Mouse (Mus musculus): ENCODE data around the gene Scn8a. TPM values are rescaled to one million over a fixed set of nuclear protein-coding genes. Genes with fewer than 3 reads are reported as not detected.

Scn8a gene
- polyA plus RNA-seq, 1 experiment from 2014 or later = 23.0 TPM

- Histone ChIP-seq H3K27ac (ENCODE audit: low read length) (no peak overlapping the region), H3K27me3 (replicated peaks; ENCODE audit: control insufficient read depth, insufficient read depth, low read length) (peaks cover 15% of the 10 kb centered on the region), H3K4me2 (ENCODE audit: low read length) (no peak overlapping the region), H3K9me3 (ENCODE audit: control insufficient read depth, low read length) (no peaks in the 10 kb centered on the region), H3K4me1 (replicated peaks; ENCODE audit: control insufficient read depth, insufficient read depth, low read length) (peaks cover 29% of the 10 kb centered on the region), H3K4me3 (replicated peaks; ENCODE audit: low read length) (no peak overlapping the region), H3K36me3 (ENCODE audit: control insufficient read depth, insufficient read depth) (no peaks in the 10 kb centered on the region), H3K9ac (replicated peaks; ENCODE audit: low read depth, low read length) (no peak overlapping the region)
- no peak for ATAC-seq
- 79% methylated on average over 7 of the region's 7 CpGs for WGBS
Measured at GRCm38 (mm10) chr15:101081035-101081548, 211.4 kb downstream of the Scn8a start.

GRCm38 (mm10) chr15:101082236-101082635 is 212.6 kb downstream of the Scn8a start:
- H3K4me1 ChIP-seq (replicated peaks; ENCODE audit: control insufficient read depth, insufficient read depth, low read length) = peaks cover 18% of the 10 kb centered on the region
- no peak overlapping the region for H3K4me2 ChIP-seq (ENCODE audit: low read length)
- H3K27ac ChIP-seq (ENCODE audit: low read length) = no peak overlapping the region
- no peak overlapping the region for H3K9ac ChIP-seq (replicated peaks; ENCODE audit: low read depth, low read length)
- peaks cover 7% of the 10 kb centered on the region; the same call in 1 of the 2 replicates for H3K27me3 ChIP-seq (replicated peaks; ENCODE audit: control insufficient read depth, insufficient read depth, low read length)
- 75% methylated on average over 3 of the region's 4 CpGs for WGBS
- no peak for ATAC-seq
- no peak overlapping the region for H3K4me3 ChIP-seq (replicated peaks; ENCODE audit: low read length)
- no peaks in the 10 kb centered on the region for H3K9me3 ChIP-seq (ENCODE audit: control insufficient read depth, low read length)
- H3K36me3 ChIP-seq (ENCODE audit: control insufficient read depth, insufficient read depth) = no peaks in the 10 kb centered on the region

GRCm38 (mm10) chr15:101084499-101084898 is 214.8 kb downstream of the Scn8a start:
- Histone ChIP-seq H3K4me3 (replicated peaks; ENCODE audit: low read length) (no peak overlapping the region), H3K27me3 (replicated peaks; ENCODE audit: control insufficient read depth, insufficient read depth, low read length) (no peaks in the 10 kb centered on the region), H3K4me1 (replicated peaks; ENCODE audit: control insufficient read depth, insufficient read depth, low read length) (no peaks in the 10 kb centered on the region), H3K36me3 (ENCODE audit: control insufficient read depth, insufficient read depth) (no peaks in the 10 kb centered on the region), H3K4me2 (ENCODE audit: low read length) (no peak overlapping the region), H3K9ac (replicated peaks; ENCODE audit: low read depth, low read length) (no peak overlapping the region), H3K9me3 (ENCODE audit: control insufficient read depth, low read length) (no peaks in the 10 kb centered on the region), H3K27ac (ENCODE audit: low read length) (no peak overlapping the region)
- WGBS = 87% methylated on average over 10 of the region's 10 CpGs
- no peak for ATAC-seq

- no peak overlapping the region for H3K4me3 ChIP-seq (replicated peaks; ENCODE audit: low read length)
- H3K9ac ChIP-seq (replicated peaks; ENCODE audit: low read depth, low read length) = no peak overlapping the region
- H3K36me3 ChIP-seq (ENCODE audit: control insufficient read depth, insufficient read depth) = no peaks in the 10 kb centered on the region
- H3K9me3 ChIP-seq (ENCODE audit: control insufficient read depth, low read length) = no peaks in the 10 kb centered on the region
- H3K27me3 ChIP-seq (replicated peaks; ENCODE audit: control insufficient read depth, insufficient read depth, low read length) = no peaks in the 10 kb centered on the region
- no peak for ATAC-seq
- H3K4me2 ChIP-seq (ENCODE audit: low read length) = no peak overlapping the region
- H3K4me1 ChIP-seq (replicated peaks; ENCODE audit: control insufficient read depth, insufficient read depth, low read length) = no peaks in the 10 kb centered on the region
- 77% methylated on average over 9 of the region's 9 CpGs for WGBS
- H3K27ac ChIP-seq (ENCODE audit: low read length) = no peak overlapping the region
Measured at GRCm38 (mm10) chr15:101086451-101086850, 216.8 kb downstream of the Scn8a start.

- ATAC-seq = no peak
- 71% methylated on average over 3 of the region's 3 CpGs for WGBS
- no peaks in the 10 kb centered on the region for H3K9me3 ChIP-seq (ENCODE audit: control insufficient read depth, low read length)
Measured at GRCm38 (mm10) chr15:101086956-101087355, 217.3 kb downstream of the Scn8a start.

GRCm38 (mm10) chr15:101088291-101088690 is 218.6 kb downstream of the Scn8a start:
- Histone ChIP-seq H3K4me1 (replicated peaks; ENCODE audit: control insufficient read depth, insufficient read depth, low read length) (peaks cover 8% of the 10 kb centered on the region), H3K4me3 (replicated peaks; ENCODE audit: low read length) (no peak overlapping the region), H3K27me3 (replicated peaks; ENCODE audit: control insufficient read depth, insufficient read depth, low read length) (no peaks in the 10 kb centered on the region), H3K9me3 (ENCODE audit: control insufficient read depth, low read length) (no peaks in the 10 kb centered on the region), H3K27ac (ENCODE audit: low read length) (no peak overlapping the region), H3K36me3 (ENCODE audit: control insufficient read depth, insufficient read depth) (no peaks in the 10 kb centered on the region), H3K4me2 (ENCODE audit: low read length) (no peak overlapping the region), H3K9ac (replicated peaks; ENCODE audit: low read depth, low read length) (no peak overlapping the region)
- whole genome bisulfite sequencing = 30% methylated on average over 4 of the region's 4 CpGs
- ATAC-seq = no peak

More at GRCm38 (mm10) chr15:101086956-101087355, 217.3 kb downstream of the Scn8a start:
- Histone ChIP-seq H3K4me2 (ENCODE audit: low read length) (no peak overlapping the region), H3K9ac (replicated peaks; ENCODE audit: low read depth, low read length) (no peak overlapping the region), H3K4me1 (replicated peaks; ENCODE audit: control insufficient read depth, insufficient read depth, low read length) (no peaks in the 10 kb centered on the region), H3K4me3 (replicated peaks; ENCODE audit: low read length) (no peak overlapping the region), H3K27ac (ENCODE audit: low read length) (no peak overlapping the region), H3K27me3 (replicated peaks; ENCODE audit: control insufficient read depth, insufficient read depth, low read length) (no peaks in the 10 kb centered on the region), H3K36me3 (ENCODE audit: control insufficient read depth, insufficient read depth) (no peaks in the 10 kb centered on the region)

GRCm38 (mm10) chr15:101091551-101091950 is 221.9 kb downstream of the Scn8a start:
- WGBS = 95% methylated on average over 8 of the region's 8 CpGs

GRCm38 (mm10) chr15:101092121-101092828 is 222.6 kb downstream of the Scn8a start:
- no peaks in the 10 kb centered on the region for H3K9me3 ChIP-seq (ENCODE audit: control insufficient read depth, low read length)
- WGBS = 35% methylated on average over 14 of the region's 14 CpGs
- H3K27me3 ChIP-seq (replicated peaks; ENCODE audit: control insufficient read depth, insufficient read depth, low read length) = no peaks in the 10 kb centered on the region
- H3K4me1 ChIP-seq (replicated peaks; ENCODE audit: control insufficient read depth, insufficient read depth, low read length) = peaks cover 11% of the 10 kb centered on the region
- no peak overlapping the region for H3K4me2 ChIP-seq (ENCODE audit: low read length)
- peak; percentile 49 for ATAC-seq
- no peaks in the 10 kb centered on the region for H3K36me3 ChIP-seq (ENCODE audit: control insufficient read depth, insufficient read depth)
- H3K4me3 ChIP-seq (replicated peaks; ENCODE audit: low read length) = no peak overlapping the region
- H3K9ac ChIP-seq (replicated peaks; ENCODE audit: low read depth, low read length) = no peak overlapping the region
- no peak overlapping the region for H3K27ac ChIP-seq (ENCODE audit: low read length)

More at GRCm38 (mm10) chr15:101091551-101091950, 221.9 kb downstream of the Scn8a start:
- H3K4me3 ChIP-seq (replicated peaks; ENCODE audit: low read length) = no peak overlapping the region
- H3K4me2 ChIP-seq (ENCODE audit: low read length) = no peak overlapping the region
- no peaks in the 10 kb centered on the region for H3K9me3 ChIP-seq (ENCODE audit: control insufficient read depth, low read length)
- ATAC-seq = no peak
- H3K9ac ChIP-seq (replicated peaks; ENCODE audit: low read depth, low read length) = no peak overlapping the region
- H3K36me3 ChIP-seq (ENCODE audit: control insufficient read depth, insufficient read depth) = no peaks in the 10 kb centered on the region
- H3K4me1 ChIP-seq (replicated peaks; ENCODE audit: control insufficient read depth, insufficient read depth, low read length) = peaks cover 11% of the 10 kb centered on the region
- no peak overlapping the region for H3K27ac ChIP-seq (ENCODE audit: low read length)
- no peaks in the 10 kb centered on the region for H3K27me3 ChIP-seq (replicated peaks; ENCODE audit: control insufficient read depth, insufficient read depth, low read length)

GRCm38 (mm10) chr15:101092829-101093648 is 223.4 kb downstream of the Scn8a start:
- Histone ChIP-seq H3K27ac (ENCODE audit: low read length) (no peak overlapping the region), H3K4me1 (replicated peaks; ENCODE audit: control insufficient read depth, insufficient read depth, low read length) (peaks cover 14% of the 10 kb centered on the region), H3K9ac (replicated peaks; ENCODE audit: low read depth, low read length) (0 out of 2 replicates have a peak overlapping the region, but pooled peaks have one; percentile 10), H3K4me3 (replicated peaks; ENCODE audit: low read length) (0 out of 2 replicates have a peak overlapping the region, but pooled peaks have one; percentile 6), H3K36me3 (ENCODE audit: control insufficient read depth, insufficient read depth) (no peaks in the 10 kb centered on the region), H3K9me3 (ENCODE audit: control insufficient read depth, low read length) (no peaks in the 10 kb centered on the region), H3K4me2 (ENCODE audit: low read length) (peak overlapping the region; percentile 39), H3K27me3 (replicated peaks; ENCODE audit: control insufficient read depth, insufficient read depth, low read length) (no peaks in the 10 kb centered on the region)
- ATAC-seq = peak; percentile 95
- WGBS = 11% methylated on average over 25 of the region's 25 CpGs
